Mouse (Mus musculus) spleen, postnatal 14 days (tissue): ENCODE measurements at regions not wholly inside any gene's neighbourhood (a gene's known extent, or its start where the extent isn't known, plus 50 kb on each side); places are given as distances from the start of the nearest gene placed in this dataset.
"Not testable (repeated sequence)": the region's sequence is repeated elsewhere in the genome, so short reads cannot be mapped to it uniquely, and the experiment has no call there.

Experiments
- DNase-seq, 2 experiments: peaks; one replicate each; pipeline ENCODE4 v3.0.0; 2021 to 2022; ENCODE audit warnings: low spot score in 2 of 2

- DNase-seq: no peak
Observed at GRCm38 (mm10) chr3:69669541-69669940, 52.2 kb upstream of the Nmd3 start.

DNA sequence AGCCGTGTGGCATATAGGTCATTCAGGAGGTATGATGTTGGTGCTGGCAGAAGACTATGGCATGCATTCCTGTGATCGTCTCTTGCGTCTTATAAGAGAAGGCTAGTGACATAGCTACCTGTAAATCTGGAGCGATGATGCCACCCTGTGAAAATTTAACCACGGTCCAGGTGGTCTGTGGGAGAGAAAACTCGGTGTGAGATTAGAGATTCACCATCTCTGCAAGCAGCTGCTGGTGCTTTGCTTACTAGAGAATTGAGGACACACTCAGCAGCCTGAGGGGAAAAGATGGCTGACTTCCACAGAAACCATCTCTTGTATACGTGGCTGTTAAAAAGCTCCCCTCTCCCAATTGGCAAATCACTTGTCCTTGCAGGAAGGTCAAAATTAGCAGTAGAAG lies 54.0 kb upstream of the Nmd3 start:
- DNase-seq: no peak

GRCm38 (mm10) chr3:69667359-69667758 lies 54.4 kb upstream of the Nmd3 start:
- no peak for DNase-seq

- DNase-seq: no peak
Observed at GRCm38 (mm10) chr3:69664277-69664676, 57.5 kb upstream of the Nmd3 start.

- DNase-seq: no peak
Observed at GRCm38 (mm10) chr3:69658185-69658584, 59.4 kb upstream of the B3galnt1 start.

DNA sequence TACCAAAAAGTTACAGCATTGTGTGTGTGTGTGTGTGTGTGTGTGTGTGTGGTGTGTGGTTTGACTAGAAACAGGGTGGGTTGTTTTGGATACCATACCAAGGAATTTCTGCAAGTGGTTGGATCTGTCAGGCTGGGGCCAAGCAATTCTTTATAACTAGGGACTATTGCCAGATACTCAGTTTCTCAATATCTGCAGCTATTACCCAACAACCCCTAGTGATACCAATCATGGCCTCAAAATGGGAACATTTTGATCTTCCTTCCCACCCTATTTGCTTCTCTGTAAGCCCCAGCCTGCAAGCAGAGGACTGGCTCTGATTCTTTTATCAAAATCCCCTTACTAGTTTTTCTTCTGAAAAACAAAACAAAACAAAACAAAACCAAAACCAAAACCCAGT lies 58.8 kb upstream of the B3galnt1 start:
- no peak for DNase-seq

DNA sequence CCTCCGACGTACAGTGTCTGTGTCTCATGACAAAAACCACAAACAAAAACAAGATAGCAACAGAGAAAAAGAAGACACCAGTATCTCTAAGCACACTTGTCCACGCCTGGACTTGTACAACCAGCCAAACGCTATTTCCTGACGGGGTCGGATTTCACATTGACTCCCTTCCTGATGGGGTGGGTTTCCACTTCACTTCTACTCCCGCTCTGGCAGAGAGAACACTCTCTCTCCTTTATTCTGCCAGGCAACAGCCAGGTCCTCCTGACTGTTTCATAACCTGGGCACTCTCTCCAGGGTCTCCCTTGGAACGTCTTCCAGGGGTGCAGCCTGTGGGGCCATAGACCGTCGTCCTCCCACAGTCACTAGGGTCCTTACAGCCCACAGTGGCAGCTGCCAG lies 56.9 kb upstream of the B3galnt1 start:
- DNase-seq: not testable (repeated sequence)

GRCm38 (mm10) chr3:69655001-69655400 lies 56.2 kb upstream of the B3galnt1 start:
- DNase-seq: peak in 1 of 2 experiments; percentile 8

DNA sequence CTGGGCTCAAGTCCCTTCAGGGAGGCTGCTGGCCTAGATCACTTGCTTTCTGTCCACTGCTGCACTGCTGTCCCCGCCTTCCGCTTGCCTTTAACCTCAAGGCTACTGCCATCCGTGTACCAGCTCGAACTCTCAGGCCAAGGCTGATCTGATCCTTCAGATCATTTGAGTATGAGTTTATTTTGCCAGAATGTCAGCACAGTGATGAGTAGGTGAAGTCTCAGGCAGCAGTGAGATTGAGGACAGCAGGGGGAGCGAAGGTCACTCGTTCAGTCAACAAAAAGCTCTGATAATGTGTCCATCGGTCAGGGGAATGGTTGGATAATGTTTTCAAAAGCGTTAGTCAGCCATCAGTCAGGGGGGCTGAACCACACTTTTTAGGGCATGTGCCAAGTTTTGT lies 54.6 kb upstream of the B3galnt1 start:
- not testable (repeated sequence) for DNase-seq

- no peak for DNase-seq
Observed at GRCm38 (mm10) chr3:69649561-69649960, 50.8 kb upstream of the B3galnt1 start.
